Mouse (Mus musculus): ENCODE data around the gene Lsg1.
A peak's percentile ranks its signal among the peaks of the same experiment; 100 is the strongest.

Lsg1 gene

GRCm38 (mm10) chr16:30587494-30588327 lies at the start of gene Lsg1:
Gene Lsg1 (minus strand): TSS chr16:30587592.
- peak; percentile 88 to 97 for DNase-seq (ENCODE audit: inconsistent age in 2 of 2, low spot score in 1 of 2)

GRCm38 (mm10) chr16:30633906-30634746 lies 46.7 kb upstream of the Lsg1 start:
- DNase-seq (ENCODE audit: inconsistent age in 2 of 2, low spot score in 1 of 2), result no peak

GRCm38 (mm10) chr16:30629509-30629908 lies 42.1 kb upstream of the Lsg1 start:
- no peak for DNase-seq (ENCODE audit: inconsistent age in 2 of 2, low spot score in 1 of 2)

- no peak for DNase-seq (ENCODE audit: inconsistent age in 2 of 2, low spot score in 1 of 2)
These were observed 41.0 kb upstream of the Lsg1 start for GRCm38 (mm10) chr16:30628401-30628800.

GRCm38 (mm10) chr16:30627586-30628337 lies 40.4 kb upstream of the Lsg1 start:
- peak in 1 of 2 experiments; percentile 60 for DNase-seq (ENCODE audit: inconsistent age in 2 of 2, low spot score in 1 of 2)

GRCm38 (mm10) chr16:30624640-30625039 lies 37.2 kb upstream of the Lsg1 start:
- DNase-seq (ENCODE audit: inconsistent age in 2 of 2, low spot score in 1 of 2), result no peak

- no peak for DNase-seq (ENCODE audit: inconsistent age in 2 of 2, low spot score in 1 of 2)
These were observed 36.3 kb upstream of the Lsg1 start for GRCm38 (mm10) chr16:30623645-30624044.

GRCm38 (mm10) chr16:30616281-30616680 lies 28.9 kb upstream of the Lsg1 start:
- peak; percentile 63 to 88 for DNase-seq (ENCODE audit: inconsistent age in 2 of 2, low spot score in 1 of 2)

GRCm38 (mm10) chr16:30614705-30615317 lies 27.4 kb upstream of the Lsg1 start:
- no peak for DNase-seq (ENCODE audit: inconsistent age in 2 of 2, low spot score in 1 of 2)

GRCm38 (mm10) chr16:30614122-30614521 lies 26.7 kb upstream of the Lsg1 start:
- no peak for DNase-seq (ENCODE audit: inconsistent age in 2 of 2, low spot score in 1 of 2)

GRCm38 (mm10) chr16:30613122-30613521 lies 25.7 kb upstream of the Lsg1 start:
- DNase-seq (ENCODE audit: inconsistent age in 2 of 2, low spot score in 1 of 2), result no peak

GRCm38 (mm10) chr16:30611331-30611730 lies 23.9 kb upstream of the Lsg1 start:
- DNase-seq (ENCODE audit: inconsistent age in 2 of 2, low spot score in 1 of 2), result peak in 1 of 2 experiments; percentile 79

GRCm38 (mm10) chr16:30607868-30608267 lies 20.5 kb upstream of the Lsg1 start:
- no peak for DNase-seq (ENCODE audit: inconsistent age in 2 of 2, low spot score in 1 of 2)

GRCm38 (mm10) chr16:30605528-30605927 lies 18.1 kb upstream of the Lsg1 start:
- DNase-seq (ENCODE audit: inconsistent age in 2 of 2, low spot score in 1 of 2), result no peak

GRCm38 (mm10) chr16:30604807-30605137 lies 17.4 kb upstream of the Lsg1 start:
- DNase-seq (ENCODE audit: inconsistent age in 2 of 2, low spot score in 1 of 2), result peak in 1 of 2 experiments; percentile 55

GRCm38 (mm10) chr16:30604061-30604806 lies 16.8 kb upstream of the Lsg1 start:
- peak in 1 of 2 experiments; percentile 77 for DNase-seq (ENCODE audit: inconsistent age in 2 of 2, low spot score in 1 of 2)

GRCm38 (mm10) chr16:30603531-30603842 lies 16.1 kb upstream of the Lsg1 start:
- peak; percentile 39 to 72 for DNase-seq (ENCODE audit: inconsistent age in 2 of 2, low spot score in 1 of 2)

GRCm38 (mm10) chr16:30602684-30603530 lies 15.5 kb upstream of the Lsg1 start:
- peak in 1 of 2 experiments; percentile 63 for DNase-seq (ENCODE audit: inconsistent age in 2 of 2, low spot score in 1 of 2)

- peak; percentile 59 to 83 for DNase-seq (ENCODE audit: inconsistent age in 2 of 2, low spot score in 1 of 2)
These were observed 14.6 kb upstream of the Lsg1 start for GRCm38 (mm10) chr16:30601946-30602345.

Measured in adrenal gland, adult (tissue).